Mouse (Mus musculus): ENCODE results near the gene Pgap3.
"Not testable (repeated sequence)": the region's sequence is repeated elsewhere in the genome, so short reads cannot be mapped to it uniquely, and the experiment has no call there.

The Pgap3 gene

GRCm38 (mm10) chr11:98412273-98412796 is 12.0 kb upstream of the Pgap3 start, which contains the start of gene Erbb2:
Erbb2 (plus strand) TSS chr11:98412470.
- peak; percentile 43 for DNase-seq (ENCODE audit: low read depth)

- DNase-seq (ENCODE audit: low read depth), result no peak
Measured at GRCm38 (mm10) chr11:98409341-98409822, 9.1 kb upstream of the Pgap3 start.

- DNase-seq (ENCODE audit: low read depth), result no peak
Measured at GRCm38 (mm10) chr11:98408872-98409271, 8.6 kb upstream of the Pgap3 start.

GRCm38 (mm10) chr11:98406621-98407020 is 6.3 kb upstream of the Pgap3 start:
- no peak for DNase-seq (ENCODE audit: low read depth)

- no peak for DNase-seq (ENCODE audit: low read depth)
Measured at GRCm38 (mm10) chr11:98400816-98401215, 526 bp upstream of the Pgap3 start.

- DNase-seq (ENCODE audit: low read depth), result no peak
Measured at GRCm38 (mm10) chr11:98397946-98398345, 2.3 kb downstream of the Pgap3 start.

GRCm38 (mm10) chr11:98395041-98395440 is 5.2 kb downstream of the Pgap3 start:
- no peak for DNase-seq (ENCODE audit: low read depth)

GRCm38 (mm10) chr11:98394301-98394700 is 6.0 kb downstream of the Pgap3 start:
- no peak for DNase-seq (ENCODE audit: low read depth)

- peak; percentile 57 for DNase-seq (ENCODE audit: low read depth)
Measured at GRCm38 (mm10) chr11:98393317-98393716, 7.0 kb downstream of the Pgap3 start.

- no peak for DNase-seq (ENCODE audit: low read depth)
Measured at GRCm38 (mm10) chr11:98392645-98393044, 7.6 kb downstream of the Pgap3 start.

- no peak for DNase-seq (ENCODE audit: low read depth)
Measured at GRCm38 (mm10) chr11:98392034-98392433, 8.3 kb downstream of the Pgap3 start.

GRCm38 (mm10) chr11:98390141-98390540 is 10.1 kb downstream of the Pgap3 start:
- no peak for DNase-seq (ENCODE audit: low read depth)

- peak; percentile 72 for DNase-seq (ENCODE audit: low read depth)
Measured at GRCm38 (mm10) chr11:98389221-98389780, 11.0 kb downstream of the Pgap3 start.

- DNase-seq (ENCODE audit: low read depth), result no peak
Measured at GRCm38 (mm10) chr11:98388282-98388681, 12.0 kb downstream of the Pgap3 start.

- DNase-seq (ENCODE audit: low read depth), result no peak
Measured at GRCm38 (mm10) chr11:98387056-98387577, 13.2 kb downstream of the Pgap3 start.

- peak; percentile 34 for DNase-seq (ENCODE audit: low read depth)
Measured at GRCm38 (mm10) chr11:98386596-98386995, 13.7 kb downstream of the Pgap3 start.

- DNase-seq (ENCODE audit: low read depth), result no peak
Measured at GRCm38 (mm10) chr11:98385638-98386585, 14.4 kb downstream of the Pgap3 start, which contains the start of gene Pnmt. Pnmt (plus strand) TSS chr11:98386450.

GRCm38 (mm10) chr11:98384721-98385637 is 15.3 kb downstream of the Pgap3 start:
- no peak for DNase-seq (ENCODE audit: low read depth)

GRCm38 (mm10) chr11:98384216-98384615 is 16.1 kb downstream of the Pgap3 start:
- no peak for DNase-seq (ENCODE audit: low read depth)

GRCm38 (mm10) chr11:98383261-98384030 is 16.8 kb downstream of the Pgap3 start, which contains the start of gene Tcap:
Tcap (plus strand) TSS chr11:98383811.
- DNase-seq (ENCODE audit: low read depth), result no peak

- DNase-seq (ENCODE audit: low read depth), result not testable (repeated sequence)
Measured at GRCm38 (mm10) chr11:98382405-98382804, 17.9 kb downstream of the Pgap3 start.

Data from induced T-regulatory cell, adult 2 months (primary cell).